Comparison of ENCODE assay signal across 8 mouse cellular contexts in the genomic region with DNA sequence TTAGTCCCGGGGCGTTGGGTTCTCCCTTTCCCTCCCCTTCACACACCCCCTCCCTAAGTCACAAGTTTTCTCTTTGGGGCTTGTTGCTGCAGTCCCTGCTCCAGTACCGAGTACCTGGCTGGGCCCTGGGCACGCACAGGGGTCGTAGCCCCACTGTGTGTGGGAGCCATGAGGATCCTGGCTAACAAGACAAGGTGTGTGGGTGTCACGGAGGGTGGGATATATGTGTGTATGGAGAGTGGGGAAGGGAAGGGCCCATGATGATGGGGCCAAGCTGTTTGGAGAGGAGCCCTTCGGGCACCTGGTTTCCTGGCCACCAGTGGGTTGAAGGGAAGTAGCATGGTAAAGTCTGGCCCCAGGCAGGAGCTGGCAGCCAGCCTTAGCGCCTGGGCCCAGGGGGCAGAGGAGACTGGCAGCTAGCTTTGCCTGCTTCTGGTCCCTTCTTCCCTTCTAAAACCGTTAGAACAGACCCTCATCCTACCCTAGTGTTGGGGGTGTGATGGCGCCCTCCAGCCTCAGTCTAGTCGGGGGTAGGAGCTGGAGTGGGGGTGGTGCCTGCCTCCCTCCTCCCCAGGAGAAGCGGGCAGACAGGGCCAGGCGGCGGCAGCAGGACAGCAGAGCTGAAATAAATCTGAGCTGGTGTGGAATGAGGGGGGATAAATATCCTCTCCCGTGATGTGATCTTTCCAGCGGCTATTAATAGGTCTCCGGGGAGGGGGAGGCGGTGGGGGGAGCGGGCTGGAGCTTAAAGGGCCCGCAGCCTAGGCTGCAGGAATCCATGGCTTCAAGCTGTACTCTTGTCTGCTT. TPM values are rescaled to one million over a fixed set of nuclear protein-coding genes. Genes with fewer than 3 reads are reported as not detected.
DNase-seq lines count a peak whose midpoint lies in the region; ATAC-seq and TF ChIP-seq lines count a peak whose summit lies in the region.

No protein-coding gene starts in this region.

- H3K9ac ChIP-seq in ES-E14 (ENCODE audit: insufficient read depth, low read depth, low read length, poor library complexity, severe bottlenecking): peak overlapping the region; percentile 6; the same call in 1 of the 2 replicates
- peak overlapping the region; percentile 42 for H3K9ac ChIP-seq in limb, embryonic 15.5 days

- peak; percentile 85 for TF ChIP-seq POLR2A in embryonic fibroblast, embryonic 13.5 days (IDR thresholded peaks at IDR 0.05; ENCODE audit: low read depth, low read length)

- 7% methylated on average over 19 of the region's 20 CpGs for WGBS in limb, embryonic 15.5 days

- in situ Hi-C loops in ES-E14 (cut with MboI; ENCODE audit: low sequenced_read_pairs in 2 of 2, unreplicated experiment in 2 of 2): loop anchor here in 1 of 2 experiments (5.0 kb wide), 1 partner anchor 47 kb away; a partner anchor contains a TSS

- H3K4me1 ChIP-seq in ES-E14 (ENCODE audit: control insufficient read depth in 2 of 2, insufficient read depth in 2 of 2, low read length in 2 of 2, poor library complexity in 1 of 2): peaks cover 0 to 59% of the 10 kb centered on the region in 2 experiments; a peak in 2 of 4 replicates
- H3K4me1 ChIP-seq in embryonic fibroblast, embryonic 13.5 days (ENCODE audit: control insufficient read depth, insufficient read depth, low read length): peaks cover 32% of the 10 kb centered on the region
- H3K4me1 ChIP-seq in limb, embryonic 15.5 days: peaks cover 82% of the 10 kb centered on the region

- ATAC-seq in limb, embryonic 15.5 days (ENCODE audit: insufficient number of reproducible peaks, low FRiP score, low TSS enrichment, low read depth): peak; percentile 25
- no peak for ATAC-seq in megakaryocyte, adult 5-6 weeks (ENCODE audit: poor library complexity, severe bottlenecking)

- DNase-seq in cerebellum, adult 11 months: peak; percentile 67
- DNase-seq in cerebellum, adult 9-10 months: no peak
- no peak for DNase-seq in ES-E14 (ENCODE audit: low read depth, low spot score)
- peak; percentile 55 to 75 for DNase-seq in heart, postnatal 36 days
- peak; percentile 73 for DNase-seq in retina, adult 2 months (ENCODE audit: low read depth, low spot score)

- TF ChIP-seq CTCF in embryonic fibroblast, embryonic 13.5 days (IDR thresholded peaks at IDR 0.05; ENCODE audit: borderline replicate concordance, insufficient read depth, low read length): no peak

- no peaks in the 10 kb centered on the region for H3K9me3 ChIP-seq in ES-E14 (ENCODE audit: control insufficient read depth, insufficient read depth, low read depth, low read length)
- no peaks in the 10 kb centered on the region for H3K9me3 ChIP-seq in limb, embryonic 15.5 days

- no peaks in the 10 kb centered on the region for H3K27me3 ChIP-seq in limb, embryonic 15.5 days

- H3K4me3 ChIP-seq in ES-E14 (ENCODE audit: insufficient read depth in 1 of 2, low read depth in 1 of 2, low read length in 2 of 2, poor library complexity in 1 of 2, severe bottlenecking in 1 of 2): peak overlapping the region; percentile 64 to 67; a peak in 3 of 4 replicates
- H3K4me3 ChIP-seq in embryonic fibroblast, embryonic 13.5 days (ENCODE audit: insufficient read depth, low read length): peak overlapping the region; percentile 46
- H3K4me3 ChIP-seq in limb, embryonic 15.5 days: peak overlapping the region; percentile 45

- no peaks in the 10 kb centered on the region for H3K36me3 ChIP-seq in ES-E14 (ENCODE audit: control insufficient read depth, insufficient read depth, low read length, poor library complexity, severe bottlenecking)
- H3K36me3 ChIP-seq in limb, embryonic 15.5 days: peaks cover 30% of the 10 kb centered on the region

- intact Hi-C loops in heart, postnatal 36 days (cut with DNase I): no loop called here

- no peak overlapping the region for H3K27ac ChIP-seq in ES-E14 (ENCODE audit: insufficient read depth, low read depth, low read length, poor library complexity, severe bottlenecking)
- peak overlapping the region; percentile 96 for H3K27ac ChIP-seq in embryonic fibroblast, embryonic 13.5 days (ENCODE audit: insufficient read depth, low read length)
- H3K27ac ChIP-seq in limb, embryonic 15.5 days: peak overlapping the region; percentile 97

- H3K4me2 ChIP-seq in limb, embryonic 15.5 days: peak overlapping the region; percentile 81

TF ChIP-seq in ES-E14, 5 proteins besides CTCF, POLR2A, EP300 and RAD21:
- TF ChIP-seq MAFK (IDR thresholded peaks at IDR 0.05; ENCODE audit: insufficient read depth, low read depth, low read length): no peak
- no peak for TF ChIP-seq CHD2 (IDR thresholded peaks at IDR 0.05; ENCODE audit: low read depth, low read length)
- no peak for TF ChIP-seq HCFC1 (IDR thresholded peaks at IDR 0.05; ENCODE audit: borderline replicate concordance, insufficient read depth, low read length)
- TF ChIP-seq ZC3H11A (IDR thresholded peaks at IDR 0.05; ENCODE audit: borderline replicate concordance, low read depth, low read length): no peak
- TF ChIP-seq ZNF384 (IDR thresholded peaks at IDR 0.05; ENCODE audit: low read depth, low read length): no peak

RNA-seq across cellular contexts. Expression of a gene that starts 16.9 kb away (rescaled TPM):
- 4.9 and 6.7 TPM in 2 replicates for total RNA-seq in ES-E14 (2012; rRNA removed)
- 56.0 and 61.6 TPM in 2 replicates for polyA plus RNA-seq in embryonic fibroblast, embryonic 13.5 days (2011; ENCODE audit: insufficient read length, low read depth, missing spikeins)
- total RNA-seq in heart, postnatal 36 days (2021): 10 to 100 TPM; 44.6 to 59.4 TPM
- 16.8 and 18.5 TPM in 2 replicates for polyA plus RNA-seq in limb, embryonic 15.5 days (2015; fragmentation: Nextera tagmentation; extraction: Ambion mirVana)
- 6.0 TPM in 2 replicates for total RNA-seq in megakaryocyte, adult 5-6 weeks (2015)
- total RNA-seq in megakaryocyte, adult 5-6 weeks (2017): 2.6 and 3.0 TPM in 2 replicates

RNA-seq across cellular contexts. Expression of a gene that starts 44.8 kb away (rescaled TPM):
- 0.31 and 1.1 TPM in 2 replicates for total RNA-seq in ES-E14 (2012; rRNA removed)
- not detected in 2 replicates for polyA plus RNA-seq in embryonic fibroblast, embryonic 13.5 days (2011; ENCODE audit: insufficient read length, low read depth, missing spikeins)
- total RNA-seq in heart, postnatal 36 days (2021): not detected
- 0.37 and 0.45 TPM in 2 replicates for polyA plus RNA-seq in limb, embryonic 15.5 days (2015; fragmentation: Nextera tagmentation; extraction: Ambion mirVana)
- total RNA-seq in megakaryocyte, adult 5-6 weeks (2015): not detected in 2 replicates
- not detected in 2 replicates for total RNA-seq in megakaryocyte, adult 5-6 weeks (2017)

RNA-seq across cellular contexts. Expression of a gene that starts 58.6 kb away (rescaled TPM):
- total RNA-seq in ES-E14 (2012; rRNA removed): 0.79 and 1.9 TPM in 2 replicates
- not detected in 2 replicates for polyA plus RNA-seq in embryonic fibroblast, embryonic 13.5 days (2011; ENCODE audit: insufficient read length, low read depth, missing spikeins)
- not detected for total RNA-seq in heart, postnatal 36 days (2021)
- polyA plus RNA-seq in limb, embryonic 15.5 days (2015; fragmentation: Nextera tagmentation; extraction: Ambion mirVana): not detected in 2 replicates
- total RNA-seq in megakaryocyte, adult 5-6 weeks (2015): not detected in 2 replicates
- total RNA-seq in megakaryocyte, adult 5-6 weeks (2017): not detected in 2 replicates

Comparison
In these comparisons a context has a peak if more than half of its experiments do, and no peak if none do; other contexts are left out.
1. DNase-seq: peak in cerebellum, adult 11 months (single experiment), heart, postnatal 36 days (2 of 2) and retina, adult 2 months (single experiment); none in cerebellum, adult 9-10 months (single experiment) and ES-E14 (single experiment).
2. Peak in every context shown above with its lines, with median percentiles within 50 percentile points of each other: H3K4me3 ChIP-seq.